Mouse (Mus musculus): ENCODE results near the gene Adam11.

The Adam11 gene

GRCm38 (mm10) chr11:102753591-102754324 is 7.5 kb upstream of the Adam11 start:
- peak; percentile 39 for DNase-seq (ENCODE audit: low read depth, low spot score)

GRCm38 (mm10) chr11:102754416-102754815 is 6.8 kb upstream of the Adam11 start:
- no peak for DNase-seq (ENCODE audit: low read depth, low spot score)

- no peak for DNase-seq (ENCODE audit: low read depth, low spot score)
Observed at GRCm38 (mm10) chr11:102755391-102755790, 5.8 kb upstream of the Adam11 start.

DNA sequence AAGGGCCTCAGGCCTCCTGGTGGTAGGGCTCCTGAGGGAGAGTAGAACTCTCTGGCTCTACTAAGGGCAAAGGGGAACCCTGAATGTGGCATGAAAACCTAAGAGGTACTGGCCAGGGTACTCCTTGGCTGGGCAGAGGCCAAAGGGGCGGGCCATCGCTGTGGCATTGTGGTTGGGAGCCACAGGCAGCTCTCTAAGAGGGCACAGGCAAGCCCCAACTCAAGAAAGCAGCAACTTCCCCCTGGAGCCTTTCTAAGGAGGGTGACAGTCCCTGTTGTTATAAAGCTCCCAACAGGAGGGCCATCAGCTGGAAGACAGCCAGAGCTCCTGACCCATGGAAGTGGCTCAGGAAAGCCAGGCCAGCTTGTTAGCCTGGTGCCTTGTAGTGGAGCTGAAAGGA is 2.3 kb upstream of the Adam11 start:
- DNase-seq (ENCODE audit: low read depth, low spot score): no peak

DNA sequence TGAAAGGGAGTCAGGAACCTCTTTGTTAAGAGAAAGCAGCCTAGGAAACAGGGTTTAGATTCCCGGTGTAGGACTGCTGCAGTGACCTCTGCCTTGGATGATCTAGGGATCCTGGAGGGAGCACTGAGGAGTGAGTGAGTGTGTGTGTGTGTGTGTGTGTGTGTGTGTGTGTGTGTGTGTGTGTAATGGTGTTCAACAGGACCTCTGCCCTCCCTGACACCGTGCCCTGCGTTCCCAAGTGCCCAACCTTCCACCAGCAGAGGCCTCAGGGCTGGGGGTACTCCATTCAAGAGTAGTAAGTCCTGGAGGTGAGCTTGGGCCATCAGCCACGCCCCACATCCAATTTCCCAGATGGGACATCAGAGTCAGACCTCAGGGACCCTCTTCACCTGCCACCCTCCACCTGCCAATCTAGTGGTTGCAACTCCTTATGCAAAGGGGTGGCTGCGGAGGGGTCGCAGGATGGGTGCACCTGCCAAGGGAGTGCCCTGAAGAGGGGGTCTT is 382 bp upstream of the Adam11 start:
- no peak for DNase-seq (ENCODE audit: low read depth, low spot score)

DNA sequence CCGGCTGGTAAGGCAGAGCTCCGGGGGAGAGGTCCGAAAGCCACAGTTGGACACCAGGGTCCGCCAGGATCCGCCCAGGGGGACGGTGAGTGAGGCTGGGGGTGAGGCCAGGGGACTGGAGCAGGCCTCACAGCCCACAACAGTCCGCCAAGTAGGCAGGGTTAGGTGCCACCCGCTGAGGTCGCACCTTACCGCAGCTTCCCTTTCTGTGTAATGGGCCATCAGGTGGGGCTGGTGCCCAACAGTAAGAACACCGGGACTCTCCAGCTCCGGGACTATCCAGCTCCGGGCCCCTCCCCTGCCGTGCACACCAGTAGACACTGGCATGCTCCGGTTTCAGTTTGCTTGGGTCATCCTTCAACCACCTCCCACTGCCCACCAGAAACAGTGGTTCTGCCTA is 1.0 kb downstream of the Adam11 start:
- no peak for DNase-seq (ENCODE audit: low read depth, low spot score)

DNA sequence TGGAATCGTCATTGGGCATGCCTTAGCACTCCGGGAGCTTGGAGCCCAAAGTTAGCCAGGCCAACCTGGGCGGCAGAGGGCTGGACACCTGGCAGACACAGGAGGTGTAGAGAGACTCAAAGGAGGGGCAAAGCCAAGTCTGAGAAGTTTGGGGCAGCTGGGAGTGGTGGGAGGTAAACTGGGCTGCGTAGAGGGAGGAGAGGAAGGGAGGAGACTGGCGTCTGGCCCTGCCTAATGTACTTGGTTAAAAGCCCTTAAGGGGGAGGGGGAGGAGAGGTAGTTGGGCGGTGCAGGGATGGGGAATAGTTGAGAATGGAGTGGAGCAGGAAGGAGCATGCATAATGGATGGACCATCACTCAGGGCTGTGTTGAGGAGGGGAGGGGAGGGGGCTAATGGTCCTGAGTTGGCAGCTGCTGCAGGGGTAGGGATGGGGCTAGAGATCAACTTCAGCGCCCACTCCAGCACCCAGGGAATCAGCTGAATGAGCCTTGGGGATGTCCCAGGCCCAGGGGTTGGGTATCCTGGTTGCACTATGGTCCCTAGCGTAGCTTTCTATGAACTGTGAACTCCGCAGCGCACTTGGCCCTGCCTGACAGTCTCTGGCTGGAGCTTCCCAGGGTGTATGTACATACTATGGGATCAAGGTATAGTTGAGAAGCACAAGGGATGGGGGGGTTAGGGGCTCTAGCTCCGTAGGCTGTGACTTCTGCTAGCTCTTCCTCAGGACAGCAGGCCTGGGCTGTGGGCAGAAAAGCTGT is 1.9 kb downstream of the Adam11 start:
- no peak for DNase-seq (ENCODE audit: low read depth, low spot score)

GRCm38 (mm10) chr11:102765416-102765815 is 4.2 kb downstream of the Adam11 start:
- no peak for DNase-seq (ENCODE audit: low read depth, low spot score)

- DNase-seq (ENCODE audit: low read depth, low spot score): no peak
Observed at GRCm38 (mm10) chr11:102767055-102767670, 5.9 kb downstream of the Adam11 start.

DNA sequence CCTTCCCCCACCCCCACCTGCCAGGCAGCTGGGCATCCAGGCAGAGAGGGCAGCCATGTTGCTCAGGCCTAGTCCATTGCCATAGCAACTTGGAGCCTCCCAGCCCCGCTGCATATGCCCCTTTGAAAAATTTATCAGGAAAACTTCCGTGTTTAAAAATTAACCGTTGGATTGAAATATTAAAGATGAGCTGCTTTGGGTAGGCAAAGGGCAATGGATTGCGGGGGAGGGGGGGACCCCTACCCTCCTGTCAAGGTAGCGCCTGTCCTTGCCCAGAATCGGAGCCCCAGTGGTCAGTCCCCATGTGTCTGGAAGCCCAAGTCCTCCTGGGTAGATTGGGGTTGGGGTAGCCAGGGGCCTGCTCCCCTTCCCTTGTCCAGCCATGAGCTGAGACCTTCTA is 7.9 kb downstream of the Adam11 start:
- DNase-seq (ENCODE audit: low read depth, low spot score): no peak

GRCm38 (mm10) chr11:102769993-102770661 is 8.9 kb downstream of the Adam11 start:
- DNase-seq (ENCODE audit: low read depth, low spot score): no peak

GRCm38 (mm10) chr11:102770662-102771435 is 9.6 kb downstream of the Adam11 start:
- peak; percentile 36 for DNase-seq (ENCODE audit: low read depth, low spot score)

- DNase-seq (ENCODE audit: low read depth, low spot score): no peak
Observed at GRCm38 (mm10) chr11:102771916-102772714, 10.9 kb downstream of the Adam11 start.

GRCm38 (mm10) chr11:102772771-102773700 is 11.8 kb downstream of the Adam11 start:
- DNase-seq (ENCODE audit: low read depth, low spot score): peak; percentile 71

DNA sequence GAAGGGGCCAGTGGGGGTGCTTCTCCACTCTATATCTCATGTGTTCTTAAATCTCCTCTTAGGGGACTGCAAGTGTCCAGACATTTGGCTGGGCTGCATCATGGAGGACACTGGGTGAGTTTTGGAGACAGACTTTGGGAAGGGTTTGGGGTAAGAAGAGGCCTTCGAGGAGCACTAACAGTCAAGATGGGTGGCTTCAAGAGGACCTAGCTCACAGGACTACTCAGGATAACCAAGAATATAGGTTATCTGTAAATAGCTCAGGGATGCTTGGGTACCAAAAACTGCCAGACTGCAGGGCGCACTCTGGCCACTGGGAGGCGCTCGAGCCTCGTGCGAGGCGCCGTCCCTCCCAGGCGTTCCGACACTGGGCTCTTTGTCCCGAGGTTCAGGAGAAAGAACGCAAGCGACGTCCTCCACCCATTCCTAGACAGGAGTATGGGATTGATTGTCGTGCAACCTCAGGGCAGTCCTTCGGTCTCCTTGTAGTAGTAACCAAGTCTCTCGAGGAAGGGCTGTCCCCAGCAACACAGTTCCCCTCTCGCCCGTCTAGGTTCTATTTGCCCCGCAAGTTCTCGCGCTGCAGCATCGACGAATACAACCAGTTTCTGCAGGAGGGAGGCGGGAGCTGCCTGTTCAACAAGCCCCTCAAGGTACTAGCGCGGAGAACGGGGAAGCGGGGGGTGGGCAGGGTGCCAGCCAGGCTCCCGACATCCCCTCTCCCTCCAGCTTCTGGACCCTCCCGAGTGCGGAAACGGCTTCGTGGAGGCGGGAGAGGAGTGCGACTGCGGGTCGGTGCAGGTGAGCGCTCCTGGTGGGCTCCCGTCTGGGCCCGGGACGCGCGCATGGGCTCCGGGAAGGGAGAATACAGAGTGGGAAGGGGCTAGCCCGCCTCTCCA is 12.7 kb downstream of the Adam11 start:
- DNase-seq (ENCODE audit: low read depth, low spot score): peak; percentile 95

DNA sequence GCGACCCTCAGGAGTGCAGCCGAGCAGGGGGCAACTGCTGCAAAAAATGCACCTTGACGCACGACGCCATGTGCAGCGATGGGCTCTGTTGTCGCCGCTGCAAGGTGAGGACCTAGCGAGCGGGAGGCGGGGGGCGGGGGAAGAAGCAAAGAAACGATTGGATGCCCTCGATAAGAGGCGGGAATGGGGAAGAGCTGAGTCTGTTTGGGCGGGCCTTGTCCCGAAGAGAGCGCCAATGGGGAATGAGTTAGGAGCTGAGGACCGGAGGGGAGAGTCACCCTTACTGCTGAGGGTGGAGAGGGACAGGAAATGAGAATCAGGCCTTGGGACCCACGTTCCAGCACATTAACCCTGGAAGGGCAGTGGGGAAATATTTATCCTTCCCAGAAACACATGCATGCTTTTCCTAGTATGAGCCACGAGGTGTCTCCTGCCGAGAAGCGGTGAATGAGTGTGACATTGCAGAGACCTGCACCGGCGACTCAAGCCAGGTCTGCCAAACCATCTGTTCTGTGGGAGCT is 13.4 kb downstream of the Adam11 start:
- peak; percentile 96 for DNase-seq (ENCODE audit: low read depth, low spot score)

- peak; percentile 63 for DNase-seq (ENCODE audit: low read depth, low spot score)
Observed at GRCm38 (mm10) chr11:102777598-102777997, 16.4 kb downstream of the Adam11 start.

GRCm38 (mm10) chr11:102778165-102778564 is 16.9 kb downstream of the Adam11 start:
- DNase-seq (ENCODE audit: low read depth, low spot score): peak; percentile 39
